Mouse (Mus musculus) cerebellum, adult 2 months (tissue): ENCODE measurements around the gene Mgat4b.

Source experiments
- CTCF ChIP-seq: fragments of 200-500 bp; IDR thresholded peaks from 2 replicates; pipeline ENCODE4 v1.5.1; 2011; ENCODE audit warnings: low read depth, mild to moderate bottlenecking, control low read depth, low read length, moderate library complexity, borderline replicate concordance; ENCODE audit not compliant: insufficient read depth
- POLR2A ChIP-seq: fragments of 200-500 bp; IDR thresholded peaks from 2 replicates; pipeline ENCODE4 v1.6.1; 2011; ENCODE audit warnings: low read length, control low read depth, borderline replicate concordance; ENCODE audit not compliant: insufficient read depth

DNA sequence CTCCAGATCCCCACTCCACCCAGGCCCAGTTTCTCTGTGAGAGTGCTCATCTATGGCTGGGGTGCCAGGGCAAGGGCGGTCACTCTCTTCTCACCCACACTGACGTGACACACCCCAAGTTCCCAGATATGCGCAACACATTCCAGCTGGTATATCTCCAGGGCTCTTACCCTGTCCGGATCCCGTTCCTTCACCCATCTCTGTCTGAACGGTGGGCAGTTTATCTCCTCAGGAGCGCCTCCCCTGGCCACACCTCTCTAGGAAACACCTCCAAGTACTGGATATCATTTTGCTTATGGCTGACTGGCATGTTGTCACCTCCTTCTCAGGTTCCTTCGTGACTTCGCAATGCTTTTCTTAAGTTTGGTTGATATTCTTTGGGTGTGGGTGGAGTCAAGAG is 4.9 kb downstream of the Mgat4b start:
- TF ChIP-seq CTCF, result no peak
- TF ChIP-seq POLR2A, result no peak
